Mouse (Mus musculus): ENCODE data around the gene Gm17660. TPM values are rescaled to one million over a fixed set of nuclear protein-coding genes. Genes with fewer than 3 reads are reported as not detected.

Gm17660 gene
- total and polyA plus RNA-seq, 2 experiments from 2014 or later: 1.1 TPM; not detected in 1

- WGBS: 78% methylated on average over 16 of the region's 16 CpGs
- no peak for TF ChIP-seq CTCF (IDR thresholded peaks at IDR 0.05)
- Histone ChIP-seq H3K36me3 (ENCODE audit: insufficient read depth, low read length) (peaks cover 4% of the 10 kb centered on the region; the same call in 1 of the 2 replicates), H3K4me2 (ENCODE audit: low read depth, low read length, poor library complexity, severe bottlenecking) (no peak overlapping the region), H3K9ac (replicated peaks; ENCODE audit: low read length, poor library complexity, severe bottlenecking) (no peak overlapping the region), H3K27ac (ENCODE audit: low read depth, low read length) (no peak overlapping the region; the same call in 1 of the 2 replicates), H3K4me3 (ENCODE audit: low read depth, low read length) (no peak overlapping the region), H3K9me3 (ENCODE audit: low read length) (no peaks in the 10 kb centered on the region), H3K4me1 (ENCODE audit: insufficient read depth, low read length) (no peaks in the 10 kb centered on the region), H3K27me3 (ENCODE audit: insufficient read depth, low read length) (no peaks in the 10 kb centered on the region)
- ATAC-seq (ENCODE audit: low FRiP score) (no peak), DNase-seq (ENCODE audit: low spot score) (no peak)
Measured at GRCm38 (mm10) chr5:104096078-104096938, 18.9 kb upstream of the Gm17660 start.

- Histone ChIP-seq H3K9ac (replicated peaks; ENCODE audit: low read length, poor library complexity, severe bottlenecking) (no peak overlapping the region), H3K36me3 (ENCODE audit: insufficient read depth, low read length) (peaks cover 4% of the 10 kb centered on the region; the same call in 1 of the 2 replicates), H3K27ac (ENCODE audit: low read depth, low read length) (0 out of 2 replicates have a peak overlapping the region, but pooled peaks have one; percentile 8), H3K4me1 (ENCODE audit: insufficient read depth, low read length) (no peaks in the 10 kb centered on the region), H3K4me3 (ENCODE audit: low read depth, low read length) (no peak overlapping the region), H3K27me3 (ENCODE audit: insufficient read depth, low read length) (no peaks in the 10 kb centered on the region), H3K9me3 (ENCODE audit: low read length) (no peaks in the 10 kb centered on the region), H3K4me2 (ENCODE audit: low read depth, low read length, poor library complexity, severe bottlenecking) (no peak overlapping the region)
- no peak for ATAC-seq (ENCODE audit: low FRiP score)
- 77% methylated on average over 11 of the region's 11 CpGs for WGBS
- DNase-seq (ENCODE audit: low spot score): no peak
- no peak for TF ChIP-seq CTCF (IDR thresholded peaks at IDR 0.05)
Measured at GRCm38 (mm10) chr5:104095416-104096077, 18.1 kb upstream of the Gm17660 start.

- no peaks in the 10 kb centered on the region for H3K4me1 ChIP-seq (ENCODE audit: insufficient read depth, low read length)
- H3K9ac ChIP-seq (replicated peaks; ENCODE audit: low read length, poor library complexity, severe bottlenecking): no peak overlapping the region
- H3K27ac ChIP-seq (ENCODE audit: low read depth, low read length): no peak overlapping the region
- no peak for TF ChIP-seq CTCF (IDR thresholded peaks at IDR 0.05)
- peak; percentile 53 for DNase-seq (ENCODE audit: low spot score)
- H3K4me3 ChIP-seq (ENCODE audit: low read depth, low read length): no peak overlapping the region
- H3K36me3 ChIP-seq (ENCODE audit: insufficient read depth, low read length): peaks cover 9% of the 10 kb centered on the region
- 69% methylated on average over 2 of the region's 2 CpGs for WGBS
- no peaks in the 10 kb centered on the region for H3K27me3 ChIP-seq (ENCODE audit: insufficient read depth, low read length)
- no peaks in the 10 kb centered on the region for H3K9me3 ChIP-seq (ENCODE audit: low read length)
- no peak overlapping the region for H3K4me2 ChIP-seq (ENCODE audit: low read depth, low read length, poor library complexity, severe bottlenecking)
- ATAC-seq (ENCODE audit: low FRiP score): no peak
Measured at GRCm38 (mm10) chr5:104089751-104090150, 12.3 kb upstream of the Gm17660 start.

- Histone ChIP-seq H3K9ac (replicated peaks; ENCODE audit: low read length, poor library complexity, severe bottlenecking) (no peak overlapping the region), H3K4me3 (ENCODE audit: low read depth, low read length) (no peak overlapping the region), H3K36me3 (ENCODE audit: insufficient read depth, low read length) (peaks cover 4% of the 10 kb centered on the region; the same call in 1 of the 2 replicates), H3K4me2 (ENCODE audit: low read depth, low read length, poor library complexity, severe bottlenecking) (no peak overlapping the region), H3K27me3 (ENCODE audit: insufficient read depth, low read length) (no peaks in the 10 kb centered on the region), H3K9me3 (ENCODE audit: low read length) (no peaks in the 10 kb centered on the region), H3K27ac (ENCODE audit: low read depth, low read length) (no peak overlapping the region), H3K4me1 (ENCODE audit: insufficient read depth, low read length) (no peaks in the 10 kb centered on the region)
- 89% methylated on average over 9 of the region's 9 CpGs for WGBS
- DNase-seq (ENCODE audit: low spot score) (no peak), ATAC-seq (ENCODE audit: low FRiP score) (no peak)
- no peak for TF ChIP-seq CTCF (IDR thresholded peaks at IDR 0.05)
Measured at GRCm38 (mm10) chr5:104085366-104085765, 8.0 kb upstream of the Gm17660 start.

GRCm38 (mm10) chr5:104080736-104081135 is 3.3 kb upstream of the Gm17660 start:
- DNase-seq (ENCODE audit: low spot score) (no peak), ATAC-seq (ENCODE audit: low FRiP score) (no peak)
- Histone ChIP-seq H3K4me1 (ENCODE audit: insufficient read depth, low read length) (no peaks in the 10 kb centered on the region), H3K9ac (replicated peaks; ENCODE audit: low read length, poor library complexity, severe bottlenecking) (no peak overlapping the region), H3K4me3 (ENCODE audit: low read depth, low read length) (no peak overlapping the region), H3K27ac (ENCODE audit: low read depth, low read length) (no peak overlapping the region), H3K4me2 (ENCODE audit: low read depth, low read length, poor library complexity, severe bottlenecking) (no peak overlapping the region), H3K27me3 (ENCODE audit: insufficient read depth, low read length) (no peaks in the 10 kb centered on the region), H3K36me3 (ENCODE audit: insufficient read depth, low read length) (no peaks in the 10 kb centered on the region), H3K9me3 (ENCODE audit: low read length) (no peaks in the 10 kb centered on the region)
- WGBS: 88% methylated on average over 6 of the region's 6 CpGs
- no peak for TF ChIP-seq CTCF (IDR thresholded peaks at IDR 0.05)

- no peak overlapping the region for H3K4me3 ChIP-seq (ENCODE audit: low read depth, low read length)
- peak; percentile 27 for DNase-seq (ENCODE audit: low spot score)
- WGBS: 28% methylated on average over 10 of the region's 10 CpGs
- no peaks in the 10 kb centered on the region for H3K36me3 ChIP-seq (ENCODE audit: insufficient read depth, low read length)
- H3K27me3 ChIP-seq (ENCODE audit: insufficient read depth, low read length): no peaks in the 10 kb centered on the region
- 0 out of 2 replicates have a peak overlapping the region, but pooled peaks have one; percentile 12 for H3K27ac ChIP-seq (ENCODE audit: low read depth, low read length)
- H3K9me3 ChIP-seq (ENCODE audit: low read length): no peaks in the 10 kb centered on the region
- H3K4me1 ChIP-seq (ENCODE audit: insufficient read depth, low read length): no peaks in the 10 kb centered on the region; the same call in 1 of the 2 replicates
- TF ChIP-seq CTCF (IDR thresholded peaks at IDR 0.05): no peak
- ATAC-seq (ENCODE audit: low FRiP score): no peak
- no peak overlapping the region for H3K4me2 ChIP-seq (ENCODE audit: low read depth, low read length, poor library complexity, severe bottlenecking)
- H3K9ac ChIP-seq (replicated peaks; ENCODE audit: low read length, poor library complexity, severe bottlenecking): no peak overlapping the region
Measured at GRCm38 (mm10) chr5:104076361-104076760, 1.0 kb downstream of the Gm17660 start.
